Comparison of ENCODE assay signal across 22 mouse cellular contexts in the genomic region with DNA sequence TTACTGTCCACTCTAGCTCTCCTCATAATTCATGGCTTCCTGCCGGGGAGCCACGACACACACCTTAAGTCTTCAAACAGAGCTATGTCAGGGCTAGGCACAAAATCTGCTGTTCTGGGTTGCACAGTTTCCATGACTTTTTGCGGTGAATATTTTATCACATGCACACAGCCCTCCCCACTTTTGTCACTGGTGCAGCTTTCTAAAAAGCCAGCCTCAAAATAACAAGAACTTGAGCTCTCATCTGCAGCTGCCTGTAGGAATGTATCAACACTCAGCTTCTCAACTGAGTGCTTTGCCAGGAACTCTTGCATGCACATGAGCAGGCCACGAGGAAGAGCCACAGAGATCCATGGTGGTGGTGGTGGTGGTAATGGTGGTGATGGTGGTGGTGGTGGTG.
"Had no signal": no experiment of that assay in that cellular context is flagged by ENCODE, and none has a peak within 500 bp of the region (broad histone marks: within the 10 kb centered on the region; RNA-seq: fewer than 3 reads in every experiment).

No protein-coding gene starts in this region.

- ATAC-seq: midbrain, embryonic 13.5 days; midbrain, embryonic 16.5 days had no signal

- H3K36me3 ChIP-seq: limb, embryonic 12.5 days; limb, embryonic 15.5 days; lung, embryonic 15.5 days; midbrain, embryonic 10.5 days; midbrain, embryonic 13.5 days; neural tube, embryonic 13.5 days had no signal

- H3K4me3 ChIP-seq: limb, embryonic 12.5 days; limb, embryonic 15.5 days; lung, embryonic 15.5 days; megakaryocyte, embryonic 14.5 days; midbrain, embryonic 10.5 days; midbrain, embryonic 13.5 days; myocyte; neural tube, embryonic 13.5 days had no signal

- DNase-seq: kidney, postnatal 14 days; kidney, postnatal 4 days; left cerebral cortex, postnatal 4 days; lung, adult 18-20 months; lung, postnatal 10 days; lung, postnatal 36 days; retina, postnatal 1 day; thymus, adult 2 months; thymus, postnatal 14 days; thymus, postnatal 4 days had no signal

- H3K27me3 ChIP-seq: limb, embryonic 12.5 days; limb, embryonic 15.5 days; lung, embryonic 15.5 days; midbrain, embryonic 13.5 days; neural tube, embryonic 13.5 days had no signal

- H3K27ac ChIP-seq: limb, embryonic 12.5 days; limb, embryonic 15.5 days; liver, embryonic 14.5 days; lung, embryonic 15.5 days; midbrain, embryonic 10.5 days; midbrain, embryonic 13.5 days; neural tube, embryonic 13.5 days; stomach, postnatal 0 days had no signal

- H3K9ac ChIP-seq: limb, embryonic 12.5 days; limb, embryonic 15.5 days; liver, embryonic 14.5 days; lung, embryonic 15.5 days; midbrain, embryonic 13.5 days; neural tube, embryonic 13.5 days had no signal

- H3K4me2 ChIP-seq: limb, embryonic 12.5 days; limb, embryonic 15.5 days; liver, embryonic 11.5 days; lung, embryonic 15.5 days; midbrain, embryonic 13.5 days; neural tube, embryonic 13.5 days had no signal

- H3K4me1 ChIP-seq: limb, embryonic 12.5 days; limb, embryonic 15.5 days; lung, embryonic 15.5 days; midbrain, embryonic 10.5 days; midbrain, embryonic 13.5 days; neural tube, embryonic 13.5 days had no signal

- H3K9me3 ChIP-seq: limb, embryonic 12.5 days; limb, embryonic 15.5 days; lung, embryonic 15.5 days; midbrain, embryonic 10.5 days; midbrain, embryonic 13.5 days; neural tube, embryonic 13.5 days had no signal
